Mouse (Mus musculus) left cerebral cortex, postnatal 14 days (tissue): ENCODE data around the gene Hbb-bh1. TPM values are rescaled to one million over a fixed set of nuclear protein-coding genes. Genes with fewer than 3 reads are reported as not detected.
A peak's percentile ranks its signal among the peaks of the same experiment; 100 is the strongest.
"Not testable (repeated sequence)": the region's sequence is repeated elsewhere in the genome, so short reads cannot be mapped to it uniquely, and the experiment has no call there.

ENCODE experiments used
- DNase-seq, 2 experiments: peaks; one replicate each; pipeline ENCODE4 v3.0.0; 2021 to 2022; ENCODE audit warnings: low spot score in 2 of 2, mixed read lengths in 1 of 2
- intact Hi-C: fragments of 180-260 bp; cut with DNase I; formaldehyde crosslinking; loops from one replicate; pipeline ENCODE4 v1.15.1; 2025
- long read RNA-seq, 2 experiments: library from polyadenylated mRNA; stranded (forward); transcript quantifications; one replicate each; pipeline ENCODE4 v2.0.0; 2021
- total RNA-seq, 2 experiments: library from RNA; stranded (reverse); gene quantifications; 2 replicates each; pipeline ENCODE4 v1.2.3; 2021

Hbb-bh1 gene
- not detected for total RNA-seq
- long read RNA-seq, experiment 1 = 0 reads
- long read RNA-seq, experiment 2 = 0 reads

GRCm38 (mm10) chr7:103843034-103843433, at the start of gene Hbb-bh1:
Gene Hbb-bh1, minus strand, starts transcription at chr7:103843164.
- no peak for DNase-seq
- intact Hi-C loops = no loop called here

GRCm38 (mm10) chr7:103886152-103886551, 43.2 kb upstream of the Hbb-bh1 start, which contains the start of gene Olfr66:
Gene Olfr66, minus strand, starts transcription at chr7:103886252.
- intact Hi-C loops = no loop called here
- no peak for DNase-seq

- intact Hi-C loops = no loop called here
- DNase-seq = no peak
Observed at GRCm38 (mm10) chr7:103877093-103877492, 34.1 kb upstream of the Hbb-bh1 start.

GRCm38 (mm10) chr7:103874451-103874850, 31.5 kb upstream of the Hbb-bh1 start:
- DNase-seq = no peak
- intact Hi-C loops = loop anchor here (5.0 kb wide), 1 partner anchor 1367 kb away; no protein-coding TSS in a partner anchor

GRCm38 (mm10) chr7:103873064-103873463, 30.1 kb upstream of the Hbb-bh1 start:
- DNase-seq = peak in 1 of 2 experiments; percentile 20
- intact Hi-C loops = loop anchor here (5.0 kb wide), 1 partner anchor 1366 kb away; no protein-coding TSS in a partner anchor

GRCm38 (mm10) chr7:103870667-103871066, 27.7 kb upstream of the Hbb-bh1 start:
- no peak for DNase-seq
- intact Hi-C loops = loop anchor here (5.0 kb wide), 1 partner anchor 1363 kb away; no protein-coding TSS in a partner anchor

- DNase-seq = no peak
- intact Hi-C loops = no loop called here
Observed at GRCm38 (mm10) chr7:103865716-103866115, 22.8 kb upstream of the Hbb-bh1 start.

- no peak for DNase-seq
- intact Hi-C loops = no loop called here
Observed at GRCm38 (mm10) chr7:103861531-103861930, 18.6 kb upstream of the Hbb-bh1 start.

- intact Hi-C loops = no loop called here
- no peak for DNase-seq
Observed at GRCm38 (mm10) chr7:103860855-103861254, 17.9 kb upstream of the Hbb-bh1 start.

GRCm38 (mm10) chr7:103859076-103859475, 16.1 kb upstream of the Hbb-bh1 start:
- intact Hi-C loops = no loop called here
- no peak for DNase-seq

GRCm38 (mm10) chr7:103854669-103855068, 11.7 kb upstream of the Hbb-bh1 start:
- intact Hi-C loops = no loop called here
- DNase-seq = no peak

- intact Hi-C loops = no loop called here
- DNase-seq = no peak
Observed at GRCm38 (mm10) chr7:103853090-103853489, 10.1 kb upstream of the Hbb-bh1 start, which contains the start of gene Hbb-y. Gene Hbb-y, minus strand, starts transcription at chr7:103853216.

- intact Hi-C loops = no loop called here
- DNase-seq = no peak
Observed at GRCm38 (mm10) chr7:103844525-103845325, 1.8 kb upstream of the Hbb-bh1 start.

GRCm38 (mm10) chr7:103840268-103840667, 2.7 kb downstream of the Hbb-bh1 start, which contains the start of gene Hbb-bh2:
Gene Hbb-bh2, minus strand, starts transcription at chr7:103840520.
- no peak for DNase-seq
- intact Hi-C loops = no loop called here

GRCm38 (mm10) chr7:103827808-103828207, 15.2 kb downstream of the Hbb-bh1 start, which contains the start of gene Hbb-bs:
Gene Hbb-bs, minus strand, starts transcription at chr7:103828096.
- no peak for DNase-seq
- intact Hi-C loops = no loop called here

- intact Hi-C loops, DNase-seq: not testable (repeated sequence)
Observed at GRCm38 (mm10) chr7:103827139-103827538, 15.8 kb downstream of the Hbb-bh1 start.

GRCm38 (mm10) chr7:103826255-103826887, 16.6 kb downstream of the Hbb-bh1 start:
- intact Hi-C loops = no loop called here

GRCm38 (mm10) chr7:103825536-103826254, 17.3 kb downstream of the Hbb-bh1 start:
- intact Hi-C loops = no loop called here
- DNase-seq = no peak

More at GRCm38 (mm10) chr7:103826255-103826887, 16.6 kb downstream of the Hbb-bh1 start:
- no peak for DNase-seq

GRCm38 (mm10) chr7:103824597-103824996, 18.4 kb downstream of the Hbb-bh1 start:
- intact Hi-C loops = no loop called here

More at GRCm38 (mm10) chr7:103824597-103824996, 18.4 kb downstream of the Hbb-bh1 start:
- DNase-seq = no peak
